Comparison of ENCODE assay signal across 18 mouse cellular contexts in the genomic region with DNA sequence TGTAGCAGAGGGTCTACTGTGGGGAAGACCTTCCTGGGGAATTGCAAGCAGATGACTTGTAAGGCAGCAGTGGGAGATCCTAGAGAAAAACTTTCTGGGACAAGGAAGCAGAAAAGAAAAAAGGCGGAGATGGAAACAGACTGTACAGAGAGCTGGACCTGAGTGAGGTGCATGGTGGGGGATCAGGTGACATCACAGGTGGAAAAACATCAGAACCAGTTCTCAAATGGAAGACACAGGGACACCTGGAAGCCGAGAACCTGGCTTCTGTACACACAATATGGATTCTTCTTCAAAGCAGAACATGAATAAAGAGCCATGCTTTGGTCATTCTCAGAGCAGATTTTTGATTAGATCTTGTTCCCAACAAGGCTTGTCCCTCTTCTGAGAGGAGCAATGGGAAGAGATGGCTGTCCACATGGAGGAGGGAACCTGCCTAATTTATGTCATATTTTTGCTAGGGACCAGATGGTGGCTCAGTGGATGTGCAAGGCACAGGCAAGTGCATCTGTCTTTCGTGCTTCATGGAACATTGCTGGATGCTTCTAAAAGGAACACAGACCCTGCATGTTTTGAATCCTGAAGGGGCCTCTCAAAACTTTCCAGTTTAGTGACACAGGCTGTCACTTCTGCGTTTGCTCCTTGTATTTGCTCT.
DNase-seq lines count a peak whose midpoint lies in the region; ATAC-seq and TF ChIP-seq lines count a peak whose summit lies in the region.
"Had no signal": no experiment of that assay in that cellular context is flagged by ENCODE, and none has a peak within 500 bp of the region (broad histone marks: within the 10 kb centered on the region; RNA-seq: fewer than 3 reads in every experiment).

No protein-coding gene starts in this region.

- no peaks in the 10 kb centered on the region for H3K36me3 ChIP-seq in midbrain, postnatal 0 days (ENCODE audit: insufficient read depth, low read length)
- H3K36me3 ChIP-seq in midbrain, embryonic 16.5 days (ENCODE audit: control insufficient read depth, insufficient read depth, low read length): no peaks in the 10 kb centered on the region
- H3K36me3 ChIP-seq: embryonic facial prominence, embryonic 13.5 days; hindbrain, embryonic 13.5 days; liver, embryonic 15.5 days had no signal

- DNase-seq in frontal cortex, postnatal 14 days (ENCODE audit: low spot score in 2 of 2): no peak
- DNase-seq in midbrain, postnatal 0 days (ENCODE audit: low spot score): peak; percentile 51
- peak; percentile 55 for DNase-seq in cerebellum, postnatal 25 days
- no peak for DNase-seq in gastrocnemius, adult 8-10 months (ENCODE audit: low spot score in 2 of 2)
- DNase-seq in spleen, adult 12 weeks (ENCODE audit: low spot score): no peak
- no peak for DNase-seq in lung, postnatal 14 days
- DNase-seq: gastrocnemius, postnatal 25 days; heart, postnatal 10 days; kidney, postnatal 10 days; right cerebral cortex, postnatal 4 days; thymus, adult 18-20 months had no signal

- TF ChIP-seq CTCF in midbrain, postnatal 0 days (IDR thresholded peaks at IDR 0.05): no peak

- H3K4me2 ChIP-seq in midbrain, postnatal 0 days (ENCODE audit: low read depth, low read length, poor library complexity, severe bottlenecking): no peak overlapping the region
- no peak overlapping the region for H3K4me2 ChIP-seq in midbrain, embryonic 16.5 days (ENCODE audit: low read length)
- H3K4me2 ChIP-seq: embryonic facial prominence, embryonic 13.5 days; hindbrain, embryonic 13.5 days; liver, embryonic 15.5 days had no signal

- H3K4me3 ChIP-seq in midbrain, postnatal 0 days (ENCODE audit: low read depth, low read length): no peak overlapping the region
- no peak overlapping the region for H3K4me3 ChIP-seq in midbrain, embryonic 16.5 days (ENCODE audit: low read depth, low read length)
- H3K4me3 ChIP-seq: embryonic facial prominence, embryonic 13.5 days; hindbrain, embryonic 13.5 days; liver, embryonic 15.5 days had no signal

- no peak overlapping the region for H3K9ac ChIP-seq in midbrain, postnatal 0 days (replicated peaks; ENCODE audit: low read length, poor library complexity, severe bottlenecking)
- no peak overlapping the region for H3K9ac ChIP-seq in midbrain, embryonic 16.5 days (ENCODE audit: low read depth, low read length)
- H3K9ac ChIP-seq: embryonic facial prominence, embryonic 13.5 days; hindbrain, embryonic 13.5 days; liver, embryonic 15.5 days had no signal

- no peaks in the 10 kb centered on the region for H3K4me1 ChIP-seq in midbrain, postnatal 0 days (ENCODE audit: insufficient read depth, low read length)
- H3K4me1 ChIP-seq in midbrain, embryonic 16.5 days (ENCODE audit: control insufficient read depth, insufficient read depth, low read length): no peaks in the 10 kb centered on the region
- H3K4me1 ChIP-seq: embryonic facial prominence, embryonic 13.5 days; liver, embryonic 15.5 days had no signal

- no peaks in the 10 kb centered on the region for H3K9me3 ChIP-seq in midbrain, postnatal 0 days (ENCODE audit: low read length)
- H3K9me3 ChIP-seq in midbrain, embryonic 16.5 days (replicated peaks; ENCODE audit: control insufficient read depth, low read length, poor library complexity, severe bottlenecking): no peaks in the 10 kb centered on the region
- H3K9me3 ChIP-seq: embryonic facial prominence, embryonic 13.5 days; hindbrain, embryonic 13.5 days; liver, embryonic 15.5 days had no signal

- no peak overlapping the region for H3K27ac ChIP-seq in midbrain, postnatal 0 days (ENCODE audit: low read depth, low read length)
- H3K27ac ChIP-seq in midbrain, embryonic 16.5 days (ENCODE audit: low read length): no peak overlapping the region
- H3K27ac ChIP-seq: embryonic facial prominence, embryonic 13.5 days; hindbrain, embryonic 13.5 days; liver, embryonic 15.5 days had no signal

- peak; percentile 89 for ATAC-seq in frontal cortex, adult (ENCODE audit: low TSS enrichment)
- ATAC-seq in midbrain, postnatal 0 days (ENCODE audit: low FRiP score): no peak
- no peak for ATAC-seq in midbrain, embryonic 16.5 days
- ATAC-seq: intestine, postnatal 0 days had no signal

- no peaks in the 10 kb centered on the region for H3K27me3 ChIP-seq in midbrain, postnatal 0 days (ENCODE audit: insufficient read depth, low read length)
- no peaks in the 10 kb centered on the region for H3K27me3 ChIP-seq in midbrain, embryonic 16.5 days (ENCODE audit: control insufficient read depth, insufficient read depth, low read depth, low read length)
- H3K27me3 ChIP-seq: CH12.LX; embryonic facial prominence, embryonic 13.5 days; hindbrain, embryonic 13.5 days; liver, embryonic 15.5 days had no signal

- whole genome bisulfite sequencing in midbrain, postnatal 0 days: 85% methylated on average over 4 of the region's 4 CpGs
- 85% methylated on average over 4 of the region's 4 CpGs for WGBS in midbrain, embryonic 16.5 days

Comparison
In these comparisons a context has a peak if more than half of its experiments do, and no peak if none do; other contexts are left out.
1. DNase-seq: peak in midbrain, postnatal 0 days (single experiment) and cerebellum, postnatal 25 days (2 of 2); none in frontal cortex, postnatal 14 days (0 of 2), gastrocnemius, adult 8-10 months (0 of 2), spleen, adult 12 weeks (single experiment) and lung, postnatal 14 days (single experiment).